38 mouse cellular contexts compared by ENCODE assay signal in the genomic region with DNA sequence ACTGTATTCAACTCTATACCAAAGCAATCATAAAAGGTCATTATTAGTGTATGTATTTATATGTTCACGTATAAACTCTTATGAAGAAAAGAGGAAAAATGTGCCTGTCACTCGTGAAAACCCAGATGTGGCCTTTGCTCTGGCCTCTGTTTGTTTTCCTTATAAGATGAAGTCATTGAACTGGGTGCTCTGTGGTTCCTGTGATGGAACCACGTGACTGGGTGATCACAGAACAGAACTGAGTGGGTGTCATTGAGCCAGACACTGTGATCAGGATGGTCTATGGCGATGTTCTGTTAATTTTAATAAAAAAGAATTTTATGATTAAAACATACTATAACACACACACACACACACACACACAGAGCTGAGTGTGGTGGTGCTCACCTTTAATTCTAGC. TPM values are rescaled to one million over a fixed set of nuclear protein-coding genes. Genes with fewer than 3 reads are reported as not detected.
"Had no signal": no experiment of that assay in that cellular context is flagged by ENCODE, and none has a peak within 500 bp of the region (broad histone marks: within the 10 kb centered on the region; RNA-seq: fewer than 3 reads in every experiment).

No protein-coding gene starts in this region.

- H3K4me3 ChIP-seq: heart, adult 2 months; heart, embryonic 13.5 days; heart, embryonic 15.5 days; hindbrain, embryonic 13.5 days; hindbrain, embryonic 15.5 days; limb, embryonic 13.5 days; limb, embryonic 15.5 days had no signal

- H3K4me2 ChIP-seq: heart, embryonic 11.5 days; heart, embryonic 13.5 days; heart, embryonic 15.5 days; hindbrain, embryonic 13.5 days; hindbrain, embryonic 15.5 days; limb, embryonic 13.5 days; limb, embryonic 15.5 days had no signal

- DNase-seq: forebrain, postnatal 0 days; gastrocnemius, postnatal 14 days; gastrocnemius, postnatal 36 days; heart, adult 11 months; heart, adult 2 months; heart, postnatal 14 days; heart, postnatal 36 days; kidney, adult 11 months; kidney, adult 8-10 months; kidney, postnatal 14 days; kidney, postnatal 36 days; layer of hippocampus, adult 9-11 months; layer of hippocampus, postnatal 36 days; left cerebral cortex, postnatal 4 days had no signal

- H3K9ac ChIP-seq: forebrain, postnatal 0 days; heart, embryonic 13.5 days; heart, embryonic 15.5 days; hindbrain, embryonic 13.5 days; hindbrain, embryonic 15.5 days; limb, embryonic 13.5 days; limb, embryonic 15.5 days had no signal

- H3K27ac ChIP-seq: heart, adult 2 months; heart, embryonic 13.5 days; heart, embryonic 15.5 days; hindbrain, embryonic 13.5 days; hindbrain, embryonic 15.5 days; hindbrain, postnatal 0 days; kidney, postnatal 0 days; limb, embryonic 13.5 days; limb, embryonic 15.5 days had no signal

- ATAC-seq: forebrain, postnatal 0 days; hindbrain, postnatal 0 days had no signal

- H3K36me3 ChIP-seq: heart, embryonic 13.5 days; heart, embryonic 15.5 days; limb, embryonic 13.5 days; limb, embryonic 15.5 days had no signal

- H3K4me1 ChIP-seq: heart, embryonic 15.5 days; hindbrain, embryonic 13.5 days; hindbrain, embryonic 15.5 days; limb, embryonic 13.5 days; limb, embryonic 15.5 days had no signal

- H3K9me3 ChIP-seq: heart, embryonic 13.5 days; heart, embryonic 15.5 days; hindbrain, embryonic 13.5 days; hindbrain, embryonic 15.5 days; limb, embryonic 13.5 days; limb, embryonic 15.5 days had no signal

- H3K27me3 ChIP-seq: heart, embryonic 13.5 days; heart, embryonic 15.5 days; hindbrain, embryonic 13.5 days; hindbrain, embryonic 15.5 days; limb, embryonic 13.5 days; limb, embryonic 15.5 days had no signal

RNA-seq across cellular contexts. Expression of gene Serpina10, which starts 15.5 kb away (rescaled TPM):
- total RNA-seq: forebrain, postnatal 0 days; gastrocnemius, adult 8-10 months; gastrocnemius, postnatal 14 days; gastrocnemius, postnatal 36 days; heart, adult 2 months; heart, postnatal 14 days; heart, postnatal 36 days; hematopoietic stem cell, adult 5-6 weeks; hindbrain, postnatal 0 days; layer of hippocampus, adult 18-20 months; layer of hippocampus, postnatal 36 days; left cerebral cortex, adult 18-20 months; left cerebral cortex, adult 8-10 months; left cerebral cortex, postnatal 10 days; left cerebral cortex, postnatal 25 days; left cerebral cortex, postnatal 4 days had no signal
- polyA plus RNA-seq: gonadal fat pad, adult 2 months; heart, adult 2 months; heart, embryonic 15.5 days; heart, postnatal 0 days; hindbrain, embryonic 13.5 days; kidney, embryonic 14.5 days; limb, embryonic 13.5 days had no signal

RNA-seq across cellular contexts. Expression of gene Serpina6, which starts 41.3 kb away (rescaled TPM):
- total RNA-seq: forebrain, postnatal 0 days; gastrocnemius, adult 18-20 months; gastrocnemius, adult 8-10 months; gastrocnemius, postnatal 14 days; gastrocnemius, postnatal 36 days; heart, adult 2 months; heart, postnatal 14 days; heart, postnatal 36 days; hematopoietic stem cell, adult 5-6 weeks; hindbrain, postnatal 0 days; layer of hippocampus, adult 18-20 months; layer of hippocampus, adult 8-10 months; layer of hippocampus, postnatal 14 days; layer of hippocampus, postnatal 36 days; left cerebral cortex, adult 18-20 months; left cerebral cortex, adult 8-10 months; left cerebral cortex, postnatal 10 days; left cerebral cortex, postnatal 25 days; left cerebral cortex, postnatal 4 days had no signal
- polyA plus RNA-seq: forebrain, postnatal 0 days; heart, adult 2 months; heart, postnatal 0 days; hindbrain, embryonic 11.5 days; hindbrain, embryonic 13.5 days; hindbrain, postnatal 0 days; large intestine, adult 2 months had no signal
